Mouse (Mus musculus) CH12.LX (cell line): ENCODE data around the gene Nnat. TPM values are rescaled to one million over a fixed set of nuclear protein-coding genes. Genes with fewer than 3 reads are reported as not detected.

Experiments used
- DNase-seq: peaks from one replicate; pipeline ENCODE4 v3.0.0-alpha.2; 2013; ENCODE audit errors: extremely low read depth
- H3K27ac ChIP-seq: 2 replicates; pipeline ENCODE4 v1.5.1; 2012; ENCODE audit warnings: low read depth, mild to moderate bottlenecking, control low read depth, moderate library complexity; ENCODE audit not compliant: insufficient read depth
- H3K27me3 ChIP-seq: replicated peaks from 2 replicates; pipeline ENCODE3; 2012; ENCODE audit warnings: inconsistent platforms
- H3K36me3 ChIP-seq, 2 experiments: replicated peaks in 1 of 2; 2 replicates each; pipeline versions ENCODE3 to v1.6.1; 2012; ENCODE audit warnings: inconsistent platforms in 1 of 2, low read length in 1 of 2, mild to moderate bottlenecking in 1 of 2, mixed read lengths in 1 of 2, moderate library complexity in 1 of 2; ENCODE audit not compliant: control insufficient read depth in 1 of 2, insufficient read depth in 1 of 2
- H3K4me1 ChIP-seq, 2 experiments: 2 replicates each; pipeline ENCODE4 v1.6.1; 2012; ENCODE audit warnings: inconsistent platforms in 1 of 2, moderate library complexity in 1 of 2; ENCODE audit not compliant: insufficient read depth in 2 of 2, control insufficient read depth in 1 of 2
- H3K4me2 ChIP-seq: 2 replicates; pipeline ENCODE4 v1.6.1; 2012; ENCODE audit warnings: low read depth, mild to moderate bottlenecking, control low read depth; ENCODE audit not compliant: poor library complexity, insufficient read depth, severe bottlenecking
- H3K4me3 ChIP-seq, 3 experiments: fragments of 150-350 bp in 1 of 3; sonication (generic) in 1 of 3; replicated peaks in 1 of 3; 2 replicates each; pipeline versions ENCODE3 to v1.5.1; 2011 to 2012; ENCODE audit warnings: low read depth in 2 of 3, low read length in 2 of 3, mild to moderate bottlenecking in 2 of 3, moderate library complexity in 2 of 3, control low read depth in 1 of 3, improper control_type of control experiment in 1 of 3, inconsistent platforms in 1 of 3, mixed read lengths in 1 of 3; ENCODE audit not compliant: poor library complexity in 1 of 3
- H3K79me2 ChIP-seq: replicated peaks from 2 replicates; pipeline ENCODE4 v1.6.1; 2012; ENCODE audit warnings: mild to moderate bottlenecking, moderate library complexity; ENCODE audit not compliant: control insufficient read depth, poor library complexity, insufficient read depth, severe bottlenecking; ENCODE audit errors: extremely low read depth
- H3K9ac ChIP-seq: 2 replicates; pipeline ENCODE4 v1.6.1; 2012; ENCODE audit warnings: low read depth, mild to moderate bottlenecking, control low read depth, moderate library complexity; ENCODE audit not compliant: insufficient read depth
- H3K9me3 ChIP-seq: replicated peaks from 2 replicates; pipeline ENCODE3; 2012; ENCODE audit warnings: low read length, inconsistent platforms, mixed read lengths
- CHD2 ChIP-seq: IDR thresholded peaks from 2 replicates; pipeline ENCODE4 v1.6.1; 2011; ENCODE audit warnings: low read length, improper control_type of control experiment
- ELF1 ChIP-seq: IDR thresholded peaks from 2 replicates; pipeline ENCODE4 v1.6.1; 2014; ENCODE audit warnings: low read depth, mild to moderate bottlenecking, inconsistent platforms, low read length, improper control_type of control experiment
- HCFC1 ChIP-seq: IDR thresholded peaks from 2 replicates; pipeline ENCODE4 v1.6.1; 2012; ENCODE audit warnings: low read depth, mild to moderate bottlenecking, inconsistent platforms, low read length, improper control_type of control experiment
- IRF4 ChIP-seq: IDR thresholded peaks from 2 replicates; pipeline ENCODE4 v1.6.1; 2014; ENCODE audit warnings: low read depth, mild to moderate bottlenecking, inconsistent platforms, low read length, improper control_type of control experiment
- JUND ChIP-seq: conservative IDR thresholded peaks from 2 replicates; pipeline ENCODE4 v1.6.1; 2011; ENCODE audit warnings: low read depth, low read length, improper control_type of control experiment
- KAT2A ChIP-seq: IDR thresholded peaks from 2 replicates; pipeline ENCODE4 v1.6.1; 2012; ENCODE audit warnings: low read length, improper control_type of control experiment, inconsistent platforms; ENCODE audit not compliant: insufficient replicate concordance
- MAZ ChIP-seq: IDR thresholded peaks from 2 replicates; pipeline ENCODE4 v1.6.1; 2012; ENCODE audit warnings: low read depth, mild to moderate bottlenecking, inconsistent platforms, low read length, improper control_type of control experiment, moderate library complexity
- MXI1 ChIP-seq: IDR thresholded peaks from 2 replicates; pipeline ENCODE4 v1.6.1; 2011; ENCODE audit warnings: mild to moderate bottlenecking, low read depth, low read length, improper control_type of control experiment
- MYC ChIP-seq: IDR thresholded peaks from 2 replicates; pipeline ENCODE4 v1.6.1; 2011; ENCODE audit warnings: low read depth, mild to moderate bottlenecking, improper control_type of control experiment, low read length
- NELFE ChIP-seq: IDR thresholded peaks from 2 replicates; pipeline ENCODE4 v1.6.1; 2011; ENCODE audit warnings: low read depth, low read length, improper control_type of control experiment
- NRF1 ChIP-seq: IDR thresholded peaks from 2 replicates; pipeline ENCODE4 v1.6.1; 2014; ENCODE audit warnings: low read depth, mild to moderate bottlenecking, inconsistent platforms, low read length, improper control_type of control experiment, moderate library complexity
- SMC3 ChIP-seq: IDR thresholded peaks from 2 replicates; pipeline ENCODE4 v1.6.1; 2011; ENCODE audit warnings: low read depth, low read length, improper control_type of control experiment
- TBP ChIP-seq: conservative IDR thresholded peaks from 2 replicates; pipeline ENCODE4 v1.6.1; 2011; ENCODE audit warnings: low read depth, low read length, improper control_type of control experiment
- TCF12 ChIP-seq: IDR thresholded peaks from 2 replicates; pipeline ENCODE4 v1.6.1; 2014; ENCODE audit warnings: low read depth, mild to moderate bottlenecking, inconsistent platforms, low read length, improper control_type of control experiment
- USF1 ChIP-seq: IDR thresholded peaks from 2 replicates; pipeline ENCODE4 v1.6.1; 2014; ENCODE audit warnings: low read depth, mild to moderate bottlenecking, inconsistent platforms, low read length, improper control_type of control experiment
- ZMIZ1 ChIP-seq: IDR thresholded peaks from 2 replicates; pipeline ENCODE4 v1.6.1; 2012; ENCODE audit warnings: low read depth, mild to moderate bottlenecking, inconsistent platforms, low read length, improper control_type of control experiment
- dilution Hi-C: fragments of 300-500 bp; cut with MboI; formaldehyde crosslinking; loops from 2 replicates; pipeline ENCODE4 v1.14.3; 2020; ENCODE audit warnings: low sequenced_read_pairs; ENCODE audit not compliant: extremely low pct_unique_long_range_greater_than_20kb, extremely low pct_ligation_motif_present
- in situ Hi-C: fragments of 300-500 bp; cut with MboI; formaldehyde crosslinking; loops from 3 replicates; pipeline ENCODE4 v1.14.3; 2019; ENCODE audit warnings: low sequenced_read_pairs, low pct_ligation_motif_present, low pct_unique_long_range_greater_than_20kb, mixed read lengths
- polyA plus RNA-seq: library from polyadenylated mRNA; unstranded; fragments of >175 nt; gene quantifications from 2 replicates; pipeline ENCODE4 v1.2.1, GENCODE M21; 2012; ENCODE audit warnings: low read depth; ENCODE audit not compliant: insufficient read length
- total RNA-seq, 2 experiments: library from RNA; depleted of rRNA; stranded (reverse); fragments of 300-350 nt in 1 of 2; fragments of >200 nt in 1 of 2; gene quantifications; 2 replicates each; pipeline ENCODE4 v1.2.3; 2012 to 2014

Nnat gene
- total and polyA plus RNA-seq, 3 experiments, result 0.76 to 0.84 TPM; not detected in 1

DNA sequence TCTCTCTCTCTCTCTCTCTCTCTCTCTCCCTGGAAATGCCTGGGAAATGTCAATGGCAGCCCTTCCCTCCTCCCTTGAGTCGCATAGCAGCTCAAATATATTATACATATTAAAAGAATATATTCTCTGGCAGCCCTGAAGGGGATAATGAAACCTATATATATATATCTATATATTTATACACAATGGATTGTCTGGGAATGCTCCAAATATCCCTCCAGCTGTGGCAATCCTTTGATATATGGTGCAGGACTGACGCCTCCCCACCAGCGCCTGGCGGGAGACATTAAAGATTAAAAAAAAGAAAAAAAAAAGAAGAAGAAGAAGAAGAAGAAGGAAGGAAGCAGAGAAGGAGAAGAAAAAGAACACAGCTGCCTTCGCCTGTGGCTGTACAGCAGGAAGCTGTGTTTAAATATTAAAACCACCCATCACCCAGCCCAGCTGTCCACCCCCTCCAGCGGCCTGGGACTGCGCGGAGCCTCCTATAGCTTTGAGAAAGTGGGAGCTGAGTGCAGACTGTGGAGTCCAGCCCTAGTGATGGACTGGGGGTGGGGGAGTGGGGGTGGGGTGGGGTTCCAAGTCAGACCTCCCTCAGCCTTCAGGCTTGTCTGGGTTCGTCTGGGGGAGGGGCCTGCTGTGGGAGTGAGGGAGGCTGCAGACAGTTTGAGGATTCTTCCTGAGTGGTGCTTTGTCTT, 47.8 kb downstream of the Nnat start:
- H3K79me2 ChIP-seq, result no peaks in the 10 kb centered on the region
- no peak overlapping the region for H3K27ac ChIP-seq
- no peak overlapping the region for H3K4me3 ChIP-seq
- peaks cover 20 to 54% of the 10 kb centered on the region in 2 experiments for H3K4me1 ChIP-seq
- H3K36me3 ChIP-seq, result no peaks in the 10 kb centered on the region
- in situ Hi-C loops (no loop called here), dilution Hi-C loops (no loop called here)
- DNase-seq, result no peak
- H3K9me3 ChIP-seq, result no peaks in the 10 kb centered on the region
- H3K9ac ChIP-seq, result no peak overlapping the region
- H3K27me3 ChIP-seq, result peaks cover 19% of the 10 kb centered on the region
- H3K4me2 ChIP-seq, result no peak overlapping the region
- TF ChIP-seq TBP, result no peak
- TF ChIP-seq JUND, result no peak
- TF ChIP-seq CHD2, result no peak
- no peak for TF ChIP-seq ZMIZ1

DNA sequence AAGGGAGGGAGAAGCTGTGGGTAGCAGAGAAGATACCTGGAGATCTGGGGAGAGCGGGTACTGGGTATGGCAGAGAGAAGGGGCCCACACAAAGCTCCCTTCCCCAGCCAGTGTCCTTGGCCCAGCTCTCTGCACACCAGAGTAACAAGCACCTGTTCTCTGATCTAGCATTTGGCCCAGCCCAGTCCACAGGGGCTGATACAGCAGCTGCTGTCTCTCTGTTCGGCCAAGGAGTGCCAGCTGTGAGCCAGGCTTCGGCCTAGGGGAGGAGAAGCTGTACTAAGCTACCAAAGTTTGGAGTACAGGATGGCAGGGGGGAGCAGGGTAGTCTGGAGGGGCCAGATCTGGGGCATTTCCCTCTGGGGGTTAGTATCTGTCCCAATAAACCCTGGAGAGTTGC, 51.9 kb downstream of the Nnat start:
- in situ Hi-C loops, result loop anchor here (10.0 kb wide), 1 partner anchor 583 kb away; no protein-coding TSS in a partner anchor
- H3K27me3 ChIP-seq, result peaks cover 6% of the 10 kb centered on the region
- H3K9me3 ChIP-seq, result no peaks in the 10 kb centered on the region
- no peaks in the 10 kb centered on the region for H3K79me2 ChIP-seq
- H3K27ac ChIP-seq, result no peak overlapping the region
- no peak for TF ChIP-seq JUND
- no peak for TF ChIP-seq KAT2A
- TF ChIP-seq NELFE, result no peak
- TF ChIP-seq MYC, result no peak
- no peak for TF ChIP-seq USF1
- no peak for TF ChIP-seq SMC3
- no peak for TF ChIP-seq ELF1
- no peak for TF ChIP-seq HCFC1
- TF ChIP-seq TBP, result no peak
- no peak for TF ChIP-seq MXI1
- no peak for TF ChIP-seq NRF1
- TF ChIP-seq MAZ, result no peak
- no peak for TF ChIP-seq TCF12
- no peak for TF ChIP-seq IRF4
- H3K4me2 ChIP-seq, result no peak overlapping the region
- H3K36me3 ChIP-seq, result no peaks in the 10 kb centered on the region
- H3K4me3 ChIP-seq, result no peak overlapping the region
- no peak overlapping the region for H3K9ac ChIP-seq
- DNase-seq, result no peak
- dilution Hi-C loops, result no loop called here
- H3K4me1 ChIP-seq, result peaks cover 22 to 46% of the 10 kb centered on the region in 2 experiments

Other genes with a start within 250 kb of the Nnat start
- not detected in 2 replicates for gene Ghrh, start 212.6 kb upstream of the Nnat start, total RNA-seq (2012; rRNA removed)
- gene Ghrh, start 212.6 kb upstream of the Nnat start, total RNA-seq (2014; rRNA removed), result not detected in 2 replicates
- not detected in 2 replicates for gene Ghrh, start 212.6 kb upstream of the Nnat start, polyA plus RNA-seq
- 15.4 and 17.0 TPM in 2 replicates for gene Manbal, start 192.5 kb upstream of the Nnat start, total RNA-seq (2012; rRNA removed)
- 10.8 and 13.7 TPM in 2 replicates for gene Manbal, start 192.5 kb upstream of the Nnat start, total RNA-seq (2014; rRNA removed)
- gene Manbal, start 192.5 kb upstream of the Nnat start, polyA plus RNA-seq, result 21.7 and 29.4 TPM in 2 replicates
- gene Src, start 141.6 kb upstream of the Nnat start, total RNA-seq (2012; rRNA removed), result 0.25 and 0.29 TPM in 2 replicates
- 0.20 and 0.31 TPM in 2 replicates for gene Src, start 141.6 kb upstream of the Nnat start, total RNA-seq (2014; rRNA removed)
- gene Src, start 141.6 kb upstream of the Nnat start, polyA plus RNA-seq, result 0.37 and 0.38 TPM in 2 replicates
- gene Blcap, start 11.2 kb downstream of the Nnat start, total RNA-seq (2012; rRNA removed), result 10.7 and 14.0 TPM in 2 replicates
- gene Blcap, start 11.2 kb downstream of the Nnat start, total RNA-seq (2014; rRNA removed), result 15.3 and 16.0 TPM in 2 replicates
- gene Blcap, start 11.2 kb downstream of the Nnat start, polyA plus RNA-seq, result 18.9 and 19.3 TPM in 2 replicates
- 57.2 and 66.0 TPM in 2 replicates for gene Ctnnbl1, start 177.3 kb downstream of the Nnat start, total RNA-seq (2012; rRNA removed)
- 48.6 and 52.0 TPM in 2 replicates for gene Ctnnbl1, start 177.3 kb downstream of the Nnat start, total RNA-seq (2014; rRNA removed)
- 46.0 and 51.7 TPM in 2 replicates for gene Ctnnbl1, start 177.3 kb downstream of the Nnat start, polyA plus RNA-seq